Mouse (Mus musculus): Measurements from ENCODE around the gene 2210011C24Rik. TPM values are rescaled to one million over a fixed set of nuclear protein-coding genes. Genes with fewer than 3 reads are reported as not detected.

Gene 2210011C24Rik
- 0.12 and 0.15 TPM in 2 replicates for polyA plus RNA-seq (2012; rRNA removed)

DNA sequence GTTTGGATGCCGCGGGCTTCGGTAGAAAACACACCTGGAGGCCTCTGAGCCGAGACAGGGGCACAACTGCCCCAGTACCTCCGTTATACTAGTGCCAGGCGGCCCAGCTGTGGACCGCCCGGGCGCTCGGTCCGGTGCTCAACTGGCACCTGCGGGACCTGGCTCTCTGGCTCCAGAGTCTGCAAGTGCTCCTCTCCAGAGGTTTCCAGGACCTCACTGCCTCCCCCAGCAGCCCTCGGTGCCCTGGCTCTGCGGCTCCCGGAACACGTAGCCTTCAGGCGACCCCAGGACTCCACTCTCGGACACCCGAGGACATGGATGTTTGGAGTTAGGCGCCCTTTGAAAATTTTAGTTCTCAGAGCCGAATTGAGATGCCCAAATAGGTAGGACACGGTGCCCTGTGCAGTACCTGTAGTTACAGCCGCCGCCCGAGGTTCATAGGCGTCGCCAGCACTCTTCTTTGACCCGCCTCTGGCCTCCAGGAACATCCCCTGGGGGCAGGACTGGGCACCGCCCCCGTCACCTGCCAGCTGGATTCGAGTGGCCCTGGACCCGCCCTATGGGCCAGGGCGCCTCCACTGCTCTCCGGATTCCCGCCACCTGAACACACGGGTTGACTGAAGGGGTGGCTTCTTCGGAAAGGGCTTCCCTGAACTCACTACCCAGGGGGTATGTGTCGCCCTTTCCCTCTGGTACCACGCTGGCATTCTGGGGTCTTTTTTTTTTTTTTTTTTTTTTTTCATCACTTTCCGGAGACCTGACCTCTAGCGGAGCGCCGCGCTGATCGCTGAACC, at the start of gene 2210011C24Rik:
Gene 2210011C24Rik (minus strand): TSS at position 467 of the 794 bp plus-strand sequence.

GRCm38 (mm10) chr8:84044900-84045299, 32.9 kb upstream of the 2210011C24Rik start, which contains the start of gene Rln3:
TSS of gene Rln3 (minus strand) at chr8:84045000.

DNA sequence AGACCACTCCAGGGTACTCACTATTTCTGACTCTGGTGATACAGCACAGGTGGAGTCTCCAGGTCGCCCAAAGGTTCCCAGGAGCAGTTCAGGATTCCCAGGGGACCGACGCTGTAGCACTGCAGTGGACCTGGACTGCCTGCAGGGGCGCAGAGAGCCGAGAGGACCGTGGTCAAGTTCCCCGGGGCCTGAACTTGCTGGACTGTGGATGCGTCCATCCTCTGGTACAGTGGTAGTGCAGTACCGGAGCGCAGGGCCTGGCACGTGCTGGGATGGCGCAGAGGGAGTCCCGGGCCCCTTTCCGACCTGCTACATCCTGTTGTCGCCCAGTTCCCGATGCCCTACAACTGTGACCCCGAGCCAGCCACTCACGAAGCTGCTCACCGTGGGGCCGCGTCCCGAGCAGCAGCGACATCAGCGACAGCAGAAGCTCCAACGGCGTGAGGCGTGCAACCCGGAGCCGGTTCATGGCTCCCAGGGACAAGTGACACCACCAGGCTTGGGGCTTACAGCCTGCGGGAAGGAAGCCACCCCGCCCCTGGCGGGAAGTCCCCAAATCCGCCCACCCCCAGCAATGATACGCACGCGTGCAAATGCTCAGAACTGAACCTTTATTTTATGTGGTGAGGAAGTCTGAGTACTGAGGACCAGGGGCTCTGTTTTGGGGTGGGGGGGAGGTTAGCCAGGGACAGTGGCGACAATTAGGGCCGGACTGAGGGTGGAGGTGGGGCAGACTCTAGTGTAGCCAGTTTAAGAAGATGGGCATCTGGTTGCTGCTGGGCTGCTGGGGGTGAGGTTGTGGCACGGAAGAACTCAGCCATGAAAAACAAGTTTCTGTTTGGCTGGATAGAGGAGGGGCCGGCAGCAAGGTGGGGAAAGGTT, 30.3 kb upstream of the 2210011C24Rik start, which contains the start of gene Il27ra:
Gene Il27ra (minus strand): TSS at position 524 of the 882 bp plus-strand sequence.

GRCm38 (mm10) chr8:84021096-84021495, 9.1 kb upstream of the 2210011C24Rik start, which contains the start of gene Palm3:
TSS of gene Palm3 (plus strand) at chr8:84021471.

GRCm38 (mm10) chr8:84001281-84002000, 10.5 kb downstream of the 2210011C24Rik start, which contains the start of gene 1700067K01Rik:
TSS of gene 1700067K01Rik (plus strand) at chr8:84001502.

DNA sequence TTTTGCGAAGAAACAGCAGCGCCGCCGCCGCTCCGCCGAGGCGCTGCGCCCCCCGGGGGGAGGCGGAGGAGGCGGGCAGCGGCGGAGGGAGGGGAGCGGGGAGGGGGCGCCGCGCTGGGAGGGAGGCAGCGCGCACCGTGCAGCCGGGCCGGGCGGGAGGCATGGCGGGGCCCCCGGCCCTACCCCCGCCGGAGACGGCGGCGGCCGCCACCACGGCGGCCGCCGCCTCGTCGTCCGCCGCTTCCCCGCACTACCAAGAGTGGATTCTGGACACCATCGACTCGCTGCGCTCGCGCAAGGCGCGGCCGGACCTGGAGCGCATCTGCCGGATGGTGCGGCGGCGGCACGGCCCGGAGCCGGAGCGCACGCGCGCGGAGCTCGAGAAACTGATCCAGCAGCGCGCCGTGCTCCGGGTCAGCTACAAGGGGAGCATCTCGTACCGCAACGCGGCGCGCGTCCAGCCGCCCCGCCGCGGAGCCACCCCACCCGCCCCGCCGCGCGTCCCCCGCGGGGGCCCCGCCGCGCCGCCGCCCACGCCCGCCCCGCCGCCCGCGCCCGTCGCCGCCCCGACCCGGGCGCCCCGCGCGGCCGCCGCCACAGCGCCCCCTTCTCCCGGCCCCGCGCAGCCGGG, 14.3 kb downstream of the 2210011C24Rik start, which contains the start of gene Samd1:
Gene Samd1 (plus strand): TSS at position 162 of the 631 bp plus-strand sequence.

GRCm38 (mm10) chr8:83972150-83973120, 39.5 kb downstream of the 2210011C24Rik start, which contains the start of gene Prkaca:
TSS of gene Prkaca (plus strand) at chr8:83972993.

Other genes with a start within 250 kb of the 2210011C24Rik start
- gene Adgrl1, start 112.1 kb downstream of the 2210011C24Rik start, polyA plus RNA-seq (2012; rRNA removed), result 200 and 205 TPM in 2 replicates
- gene Gm10644, start 57.0 kb downstream of the 2210011C24Rik start, polyA plus RNA-seq (2012; rRNA removed), result 0.63 and 0.70 TPM in 2 replicates
- gene Asf1b, start 56.7 kb downstream of the 2210011C24Rik start, polyA plus RNA-seq (2012; rRNA removed), result 29.1 and 31.7 TPM in 2 replicates
- 120 and 126 TPM in 2 replicates for gene Prkaca, start 39.2 kb downstream of the 2210011C24Rik start, polyA plus RNA-seq (2012; rRNA removed)
- gene Samd1, start 14.5 kb downstream of the 2210011C24Rik start, polyA plus RNA-seq (2012; rRNA removed), result 80.0 and 80.3 TPM in 2 replicates
- 0.45 and 0.88 TPM in 2 replicates for gene 1700067K01Rik, start 10.7 kb downstream of the 2210011C24Rik start, polyA plus RNA-seq (2012; rRNA removed)
- 3.1 and 4.9 TPM in 2 replicates for gene Palm3, start 9.3 kb upstream of the 2210011C24Rik start, polyA plus RNA-seq (2012; rRNA removed)
- 0.50 and 0.90 TPM in 2 replicates for gene Il27ra, start 30.4 kb upstream of the 2210011C24Rik start, polyA plus RNA-seq (2012; rRNA removed)
- gene Rln3, start 32.8 kb upstream of the 2210011C24Rik start, polyA plus RNA-seq (2012; rRNA removed), result 0.10 and 0.39 TPM in 2 replicates
- gene Gm10643, start 53.0 kb upstream of the 2210011C24Rik start, polyA plus RNA-seq (2012; rRNA removed), result 2.6 TPM in 2 replicates
- gene Rfx1, start 54.7 kb upstream of the 2210011C24Rik start, polyA plus RNA-seq (2012; rRNA removed), result 30.3 and 36.4 TPM in 2 replicates
- gene Dcaf15, start 92.6 kb upstream of the 2210011C24Rik start, polyA plus RNA-seq (2012; rRNA removed), result 110 and 117 TPM in 2 replicates
- gene Podnl1, start 113.8 kb upstream of the 2210011C24Rik start, polyA plus RNA-seq (2012; rRNA removed), result 0.18 and 0.85 TPM in 2 replicates
- 40.1 and 44.7 TPM in 2 replicates for gene Cc2d1a, start 135.8 kb upstream of the 2210011C24Rik start, polyA plus RNA-seq (2012; rRNA removed)
- 2.1 and 2.6 TPM in 2 replicates for gene 4930432K21Rik, start 135.9 kb upstream of the 2210011C24Rik start, polyA plus RNA-seq (2012; rRNA removed)
- 7.3 and 8.5 TPM in 2 replicates for gene Nanos3, start 173.0 kb upstream of the 2210011C24Rik start, polyA plus RNA-seq (2012; rRNA removed)
- 46.8 and 54.4 TPM in 2 replicates for gene Zswim4, start 224.9 kb upstream of the 2210011C24Rik start, polyA plus RNA-seq (2012; rRNA removed)
- gene D8Ertd738e, start 237.5 kb upstream of the 2210011C24Rik start, polyA plus RNA-seq (2012; rRNA removed), result 236 and 241 TPM in 2 replicates
- gene Mri1, start 245.2 kb upstream of the 2210011C24Rik start, polyA plus RNA-seq (2012; rRNA removed), result 36.9 and 41.9 TPM in 2 replicates